Mouse (Mus musculus): ENCODE data around the gene Hoxb6.

DNA sequence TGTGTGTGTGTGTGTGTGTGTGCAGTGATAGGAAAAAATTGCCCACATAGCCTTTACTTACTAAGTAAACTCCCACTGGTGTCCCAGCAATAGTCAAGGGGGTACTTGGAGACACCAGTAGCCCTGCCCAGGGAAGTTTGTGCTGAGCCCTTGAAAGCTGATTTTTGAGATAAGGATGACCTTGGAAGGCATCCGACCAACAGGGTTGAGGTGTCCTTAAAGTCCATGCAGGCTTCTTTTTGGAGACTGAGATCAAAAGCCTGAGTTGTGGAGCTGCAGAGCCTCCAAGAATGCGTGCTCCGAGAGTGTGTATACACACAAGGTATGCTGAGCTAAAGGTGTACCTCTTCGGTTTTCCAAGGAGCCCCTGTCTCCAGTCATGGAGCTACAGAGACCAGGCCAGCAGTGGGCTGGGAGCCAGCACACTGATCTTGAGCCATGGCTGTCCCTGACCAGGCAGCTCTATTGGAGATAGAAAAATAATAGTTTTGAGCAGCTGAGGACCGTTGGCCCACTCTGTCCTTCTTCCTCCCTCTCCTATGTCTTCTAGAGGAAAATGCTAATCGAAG, 29.9 kb upstream of the Hoxb6 start:
- no peak for TF ChIP-seq POLR2A (IDR thresholded peaks at IDR 0.05; ENCODE audit: low read depth, low read length)
- no peak for TF ChIP-seq CTCF (IDR thresholded peaks at IDR 0.05; ENCODE audit: extremely low read depth, insufficient read length, insufficient replicate concordance, low read depth, low read length)

Measured in small intestine, adult 2 months (tissue).